Mouse (Mus musculus): Measurements from ENCODE around the gene Ppil4.

DNA sequence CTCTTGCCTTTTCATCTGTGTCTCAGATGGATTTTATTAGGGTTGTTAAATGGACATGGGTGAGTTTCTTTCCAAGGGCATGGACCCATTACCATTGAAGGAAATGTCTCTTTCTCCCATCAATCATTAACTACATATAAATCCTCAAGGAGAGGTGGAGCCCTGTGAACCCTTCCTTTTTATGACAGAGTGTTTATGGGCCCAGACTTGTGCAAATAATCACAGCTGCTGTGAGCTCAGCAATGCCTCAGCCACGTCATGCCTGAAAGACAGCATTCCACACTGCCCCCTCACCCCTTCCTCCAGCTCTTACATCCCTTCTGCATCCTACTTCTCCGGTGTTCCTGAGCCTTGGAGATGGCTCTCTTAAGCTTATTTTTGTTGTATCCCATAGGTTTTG lies 5.4 kb upstream of the Ppil4 start:
- TF ChIP-seq CTCF (IDR thresholded peaks at IDR 0.05; ENCODE audit: low read depth, low read length): no peak
- TF ChIP-seq POLR2A (IDR thresholded peaks at IDR 0.05; ENCODE audit: insufficient read depth, low read length): no peak

Measured in ES-Bruce4 (cell line).